Mouse (Mus musculus) limb, embryonic 13.5 days (tissue): ENCODE measurements at regions not wholly inside any gene's neighbourhood (a gene's known extent, or its start where the extent isn't known, plus 50 kb on each side); places are given as distances from the start of the nearest gene placed in this dataset.
A peak's percentile ranks its signal among the peaks of the same experiment; 100 is the strongest.
"Not testable (repeated sequence)": the region's sequence is repeated elsewhere in the genome, so short reads cannot be mapped to it uniquely, and the experiment has no call there.

Experiments
- ATAC-seq: fragments of 200-750 bp; cut with Nextera tagmentation; 2 replicates; pipeline ENCODE4 v1.8.0; 2017; ENCODE audit warnings: low read depth, moderate number of reproducible peaks, moderate TSS enrichment; ENCODE audit not compliant: low FRiP score
- H3K27ac ChIP-seq: fragments of 300-500 bp; sonication (generic); 2 replicates; pipeline ENCODE4 v1.5.1; 2015; ENCODE audit warnings: inconsistent platforms, mild to moderate bottlenecking, moderate library complexity
- H3K27me3 ChIP-seq: fragments of 300-500 bp; sonication (generic); 2 replicates; pipeline ENCODE4 v1.6.1; 2015; ENCODE audit warnings: mild to moderate bottlenecking, inconsistent platforms
- H3K36me3 ChIP-seq: fragments of 300-500 bp; sonication (generic); 2 replicates; pipeline ENCODE4 v1.6.1; 2015; ENCODE audit warnings: inconsistent platforms, mild to moderate bottlenecking, moderate library complexity
- H3K4me1 ChIP-seq: fragments of 300-500 bp; sonication (generic); 2 replicates; pipeline ENCODE4 v1.6.1; 2015; ENCODE audit warnings: inconsistent platforms
- H3K4me2 ChIP-seq: fragments of 300-500 bp; sonication (generic); replicated peaks from 2 replicates; pipeline ENCODE4 v1.6.1; 2015; ENCODE audit warnings: inconsistent platforms, mild to moderate bottlenecking, moderate library complexity
- H3K4me3 ChIP-seq: fragments of 300-500 bp; sonication (generic); 2 replicates; pipeline ENCODE4 v1.5.1; 2015; ENCODE audit warnings: moderate library complexity, mild to moderate bottlenecking, inconsistent platforms
- H3K9ac ChIP-seq: fragments of 300-500 bp; sonication (generic); 2 replicates; pipeline ENCODE4 v1.6.1; 2015; ENCODE audit warnings: mild to moderate bottlenecking, inconsistent platforms
- H3K9me3 ChIP-seq: fragments of 300-500 bp; sonication (generic); 2 replicates; pipeline ENCODE4 v1.6.1; 2016; ENCODE audit warnings: inconsistent platforms
- WGBS: fragments of 180-500 bp; shearing (Covaris S2); methylation state at CpG from one replicate; pipeline ENCODE4 v1.1.7; 2015; 5-methylcytosine and 5-hydroxymethylcytosine counted together

GRCm38 (mm10) chr3:37810763-37811162 is 86.5 kb upstream of the Gm5148 start:
- Histone ChIP-seq H3K4me2 (no peak overlapping the region), H3K27me3 (no peaks in the 10 kb centered on the region), H3K36me3 (no peaks in the 10 kb centered on the region), H3K4me1 (peaks cover 3% of the 10 kb centered on the region), H3K9me3 (peaks cover 11% of the 10 kb centered on the region), H3K27ac (no peak overlapping the region), H3K4me3 (no peak overlapping the region), H3K9ac (no peak overlapping the region)
- 87% methylated on average over 2 of the region's 2 CpGs for WGBS
- ATAC-seq = no peak

- Histone ChIP-seq H3K4me3 (no peak overlapping the region), H3K27me3 (0 out of 2 replicates have a peak, but pooled peaks cover 3% of the 10 kb centered on the region), H3K9me3 (peaks cover 11% of the 10 kb centered on the region), H3K4me2 (peak overlapping the region; percentile 32), H3K9ac (no peak overlapping the region), H3K27ac (peak overlapping the region; percentile 59; the same call in 1 of the 2 replicates), H3K4me1 (peaks cover 23% of the 10 kb centered on the region), H3K36me3 (no peaks in the 10 kb centered on the region)
- 17% methylated on average over 6 of the region's 6 CpGs for WGBS
- peak; percentile 64 for ATAC-seq
These were observed 81.5 kb upstream of the Gm5148 start for GRCm38 (mm10) chr3:37805805-37806148.

DNA sequence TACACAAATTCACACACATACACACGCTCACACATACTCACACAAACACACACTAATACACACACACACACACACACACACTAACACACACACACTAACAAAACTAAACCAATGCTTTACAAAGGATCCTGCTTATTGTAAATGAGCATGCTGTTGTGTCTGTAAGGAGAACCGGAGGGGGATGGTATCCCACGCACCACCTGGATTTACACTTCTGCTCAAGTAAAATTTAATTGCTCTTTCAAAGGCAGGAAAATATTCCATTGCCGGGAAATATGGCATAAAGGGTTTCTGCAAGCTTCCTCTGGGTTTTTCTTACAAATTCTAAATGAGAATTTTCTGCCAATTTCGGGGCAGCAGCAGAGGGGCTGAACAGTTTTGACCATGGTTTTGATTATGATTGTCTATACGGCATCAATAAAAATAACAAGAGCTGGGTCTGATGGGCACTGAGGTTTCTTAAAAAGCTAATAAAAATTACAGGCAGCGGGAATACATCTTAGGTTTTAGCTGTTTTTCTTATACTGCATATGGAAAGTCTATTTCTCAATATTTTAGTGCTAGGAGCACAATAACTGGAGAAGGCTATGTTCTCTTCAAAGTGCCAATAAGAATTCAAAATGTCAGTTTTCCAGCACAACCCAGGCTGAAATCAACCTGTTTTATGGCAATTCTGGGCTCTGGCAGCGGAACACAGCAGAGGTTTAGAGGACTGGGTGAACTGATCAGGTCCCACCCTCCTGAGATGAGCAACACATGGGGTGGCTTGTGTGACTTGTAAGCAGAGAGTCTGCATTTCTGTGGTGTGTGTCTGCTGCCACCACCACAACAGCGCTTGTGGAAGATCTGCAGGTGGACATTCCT is 80.9 kb upstream of the Gm5148 start:
- WGBS = 31% methylated on average over 9 of the region's 9 CpGs
- peak; percentile 76 for ATAC-seq
- H3K27me3 ChIP-seq = 0 out of 2 replicates have a peak, but pooled peaks cover 3% of the 10 kb centered on the region
- H3K4me2 ChIP-seq = peak overlapping the region; percentile 32
- H3K9me3 ChIP-seq = peaks cover 9% of the 10 kb centered on the region
- peaks cover 28% of the 10 kb centered on the region for H3K4me1 ChIP-seq
- H3K27ac ChIP-seq = peak overlapping the region; percentile 59
- H3K4me3 ChIP-seq = no peak overlapping the region
- H3K9ac ChIP-seq = no peak overlapping the region
- no peaks in the 10 kb centered on the region for H3K36me3 ChIP-seq

- H3K27me3 ChIP-seq = 0 out of 2 replicates have a peak, but pooled peaks cover 3% of the 10 kb centered on the region
- no peaks in the 10 kb centered on the region for H3K36me3 ChIP-seq
- no peak overlapping the region for H3K4me3 ChIP-seq
- 21% methylated on average over 5 of the region's 5 CpGs for WGBS
- peaks cover 5% of the 10 kb centered on the region for H3K9me3 ChIP-seq
- H3K9ac ChIP-seq = no peak overlapping the region
- ATAC-seq = 0 out of 2 replicates have a peak, but pooled peaks have one; percentile 9
- H3K27ac ChIP-seq = peak overlapping the region; percentile 59
- H3K4me1 ChIP-seq = peaks cover 32% of the 10 kb centered on the region
- H3K4me2 ChIP-seq = no peak overlapping the region
These were observed 80.0 kb upstream of the Gm5148 start for GRCm38 (mm10) chr3:37804261-37804660.

- not testable (repeated sequence) for H3K36me3 ChIP-seq
These were observed 79.5 kb upstream of the Gm5148 start for GRCm38 (mm10) chr3:37803781-37804180.

DNA sequence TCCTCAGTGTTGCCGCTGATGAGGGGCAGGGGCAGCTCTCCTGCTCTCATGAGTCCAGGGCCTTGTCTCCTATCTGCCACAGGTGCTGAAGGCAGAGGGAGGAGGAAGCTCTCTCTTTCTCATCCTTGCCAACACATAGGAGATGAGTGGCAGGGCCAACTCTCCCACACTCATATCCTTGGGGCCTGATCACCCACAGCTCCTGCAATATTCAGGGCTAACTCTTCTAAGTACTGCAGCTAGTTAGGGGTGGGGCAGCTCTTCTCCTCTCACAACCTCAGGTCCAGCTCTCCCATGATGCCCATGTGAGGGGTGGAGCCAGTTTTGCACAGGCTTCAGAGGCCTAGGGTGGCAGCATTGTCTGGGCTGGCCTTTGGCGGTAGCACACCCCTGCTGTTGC is 77.3 kb upstream of the Gm5148 start:
- 96% methylated on average over 2 of the region's 2 CpGs for WGBS
- Histone ChIP-seq H3K27me3 (0 out of 2 replicates have a peak, but pooled peaks cover 3% of the 10 kb centered on the region), H3K27ac (no peak overlapping the region), H3K4me2 (no peak overlapping the region), H3K4me3 (no peak overlapping the region), H3K9ac (no peak overlapping the region), H3K4me1 (peaks cover 32% of the 10 kb centered on the region), H3K9me3 (no peaks in the 10 kb centered on the region), H3K36me3 (no peaks in the 10 kb centered on the region)
- ATAC-seq = no peak

More at GRCm38 (mm10) chr3:37803781-37804180, 79.5 kb upstream of the Gm5148 start:
- not testable (repeated sequence) for H3K9ac ChIP-seq, H3K4me3 ChIP-seq, ATAC-seq, H3K9me3 ChIP-seq, H3K4me2 ChIP-seq, H3K27me3 ChIP-seq
- peak overlapping the region; percentile 59; the same call in 1 of the 2 replicates for H3K27ac ChIP-seq
- peaks cover 32% of the 10 kb centered on the region for H3K4me1 ChIP-seq
- WGBS = 81% methylated on average over 5 of the region's 5 CpGs

GRCm38 (mm10) chr3:37799809-37800208 is 75.5 kb upstream of the Gm5148 start:
- H3K9ac ChIP-seq = no peak overlapping the region
- WGBS = 55% methylated on average over 6 of the region's 6 CpGs
- no peak overlapping the region for H3K27ac ChIP-seq
- H3K4me2 ChIP-seq = no peak overlapping the region
- H3K27me3 ChIP-seq = 0 out of 2 replicates have a peak, but pooled peaks cover 3% of the 10 kb centered on the region
- H3K4me3 ChIP-seq = no peak overlapping the region
- ATAC-seq = no peak
- no peaks in the 10 kb centered on the region for H3K36me3 ChIP-seq
- H3K4me1 ChIP-seq = peaks cover 20% of the 10 kb centered on the region
- no peaks in the 10 kb centered on the region for H3K9me3 ChIP-seq

GRCm38 (mm10) chr3:37789711-37790110 is 65.4 kb upstream of the Gm5148 start:
- no peaks in the 10 kb centered on the region for H3K36me3 ChIP-seq
- no peak overlapping the region for H3K4me3 ChIP-seq
- H3K4me1 ChIP-seq = peaks cover 53% of the 10 kb centered on the region
- H3K27me3 ChIP-seq = no peaks in the 10 kb centered on the region
- H3K4me2 ChIP-seq = 0 out of 2 replicates have a peak overlapping the region, but pooled peaks have one; percentile 5
- no peaks in the 10 kb centered on the region for H3K9me3 ChIP-seq
- H3K27ac ChIP-seq = peak overlapping the region; percentile 84; the same call in 1 of the 2 replicates
- WGBS = 23% methylated on average over 7 of the region's 7 CpGs
- peak; percentile 64 for ATAC-seq
- H3K9ac ChIP-seq = no peak overlapping the region

- 33% methylated on average over 11 of the region's 11 CpGs for WGBS
- no peaks in the 10 kb centered on the region for H3K36me3 ChIP-seq
- peak; percentile 34; the same call in 1 of the 2 replicates for ATAC-seq
- H3K4me3 ChIP-seq = no peak overlapping the region
- no peaks in the 10 kb centered on the region for H3K27me3 ChIP-seq
- H3K4me2 ChIP-seq = peak overlapping the region; percentile 5; the same call in 1 of the 2 replicates
- peaks cover 53% of the 10 kb centered on the region for H3K4me1 ChIP-seq
- H3K9me3 ChIP-seq = no peaks in the 10 kb centered on the region
- H3K9ac ChIP-seq = no peak overlapping the region
- peak overlapping the region; percentile 84 for H3K27ac ChIP-seq
These were observed 64.9 kb upstream of the Gm5148 start for GRCm38 (mm10) chr3:37789143-37789697.

DNA sequence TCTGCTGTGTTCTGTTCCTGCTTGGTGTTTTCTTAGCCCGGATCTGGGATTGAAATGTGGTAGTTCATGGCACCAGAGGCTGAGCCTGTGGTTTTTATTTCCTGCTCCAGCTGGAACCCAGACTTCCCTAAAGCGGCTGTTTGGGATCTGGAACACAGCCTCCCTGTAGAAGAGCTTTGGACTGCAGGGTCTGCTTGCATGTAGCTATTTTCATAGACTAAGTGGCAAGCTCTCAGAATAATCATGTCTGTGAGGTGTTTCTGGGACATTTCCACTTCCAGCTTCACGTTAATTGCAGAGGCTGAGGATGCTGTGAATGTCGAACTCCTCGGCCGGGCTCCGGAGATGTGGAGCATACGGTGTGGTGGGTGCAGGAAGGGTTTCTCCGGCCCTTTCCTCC is 64.1 kb upstream of the Gm5148 start:
- 32% methylated on average over 9 of the region's 9 CpGs for WGBS
- ATAC-seq = peak; percentile 65; the same call in 1 of the 2 replicates
- Histone ChIP-seq H3K4me2 (peak overlapping the region; percentile 36), H3K36me3 (no peaks in the 10 kb centered on the region), H3K4me1 (peaks cover 49% of the 10 kb centered on the region), H3K4me3 (no peak overlapping the region), H3K9ac (no peak overlapping the region), H3K27me3 (no peaks in the 10 kb centered on the region), H3K9me3 (no peaks in the 10 kb centered on the region), H3K27ac (peak overlapping the region; percentile 84)

GRCm38 (mm10) chr3:37786792-37787191 is 62.5 kb upstream of the Gm5148 start:
- H3K9me3 ChIP-seq = no peaks in the 10 kb centered on the region
- H3K27me3 ChIP-seq = no peaks in the 10 kb centered on the region
- no peak overlapping the region for H3K27ac ChIP-seq
- H3K4me1 ChIP-seq = peaks cover 41% of the 10 kb centered on the region
- H3K4me3 ChIP-seq = no peak overlapping the region
- H3K9ac ChIP-seq = no peak overlapping the region
- no peaks in the 10 kb centered on the region for H3K36me3 ChIP-seq
- WGBS = 77% methylated on average over 3 of the region's 3 CpGs
- no peak for ATAC-seq
- H3K4me2 ChIP-seq = no peak overlapping the region

GRCm38 (mm10) chr3:37781086-37781485 is 56.8 kb upstream of the Gm5148 start:
- no peak overlapping the region for H3K4me2 ChIP-seq
- H3K27me3 ChIP-seq = no peaks in the 10 kb centered on the region; the same call in 1 of the 2 replicates
- WGBS = 91% methylated on average over 2 of the region's 2 CpGs
- no peak overlapping the region for H3K27ac ChIP-seq
- ATAC-seq = no peak
- no peaks in the 10 kb centered on the region for H3K36me3 ChIP-seq
- no peaks in the 10 kb centered on the region for H3K4me1 ChIP-seq
- no peaks in the 10 kb centered on the region for H3K9me3 ChIP-seq
- H3K9ac ChIP-seq = no peak overlapping the region
- no peak overlapping the region for H3K4me3 ChIP-seq
